Mouse (Mus musculus) thymus, postnatal 0 days (tissue): ENCODE measurements around the gene Krt80. TPM values are rescaled to one million over a fixed set of nuclear protein-coding genes. Genes with fewer than 3 reads are reported as not detected.

Experiments used
- DNase-seq: peaks from one replicate; pipeline ENCODE4 v3.0.0-alpha.2; 2015; ENCODE audit warnings: low spot score
- polyA plus RNA-seq: library from polyadenylated mRNA; unstranded; fragments of >200 nt; fragmentation: Nextera tagmentation; extraction: Ambion mirVana; gene quantifications from 2 replicates; pipeline ENCODE4 v1.2.1, GENCODE M21; 2015

The Krt80 gene
- polyA plus RNA-seq, 1 experiment from 2014 or later = 0.65 TPM

- no peak for DNase-seq
Observed at GRCm38 (mm10) chr15:101318889-101319765, 50.8 kb downstream of the Krt80 start.

GRCm38 (mm10) chr15:101317814-101318500, 52.0 kb downstream of the Krt80 start:
- DNase-seq = no peak

GRCm38 (mm10) chr15:101316913-101317813, 52.8 kb downstream of the Krt80 start:
- no peak for DNase-seq

GRCm38 (mm10) chr15:101316279-101316912, 53.6 kb downstream of the Krt80 start:
- DNase-seq = no peak

GRCm38 (mm10) chr15:101315832-101316231, 54.1 kb downstream of the Krt80 start:
- DNase-seq = peak; percentile 91

GRCm38 (mm10) chr15:101315378-101315777, 54.6 kb downstream of the Krt80 start:
- DNase-seq = no peak

GRCm38 (mm10) chr15:101312006-101312405, 58.0 kb downstream of the Krt80 start:
- no peak for DNase-seq

GRCm38 (mm10) chr15:101311087-101311770, 58.7 kb downstream of the Krt80 start:
- DNase-seq = no peak

- no peak for DNase-seq
Observed at GRCm38 (mm10) chr15:101309493-101309892, 60.5 kb downstream of the Krt80 start.

- DNase-seq = no peak
Observed at GRCm38 (mm10) chr15:101308440-101309348, 61.3 kb downstream of the Krt80 start.

- DNase-seq = no peak
Observed at GRCm38 (mm10) chr15:101306459-101306858, 63.5 kb downstream of the Krt80 start.

GRCm38 (mm10) chr15:101303830-101304229, 66.1 kb downstream of the Krt80 start:
- no peak for DNase-seq

GRCm38 (mm10) chr15:101302201-101302600, 67.8 kb downstream of the Krt80 start:
- DNase-seq = no peak

GRCm38 (mm10) chr15:101300128-101300527, 69.8 kb downstream of the Krt80 start:
- DNase-seq = no peak

- DNase-seq = no peak
Observed at GRCm38 (mm10) chr15:101299480-101299960, 70.4 kb downstream of the Krt80 start.

- no peak for DNase-seq
Observed at GRCm38 (mm10) chr15:101298550-101298949, 71.4 kb downstream of the Krt80 start.

GRCm38 (mm10) chr15:101297988-101298387, 72.0 kb downstream of the Krt80 start:
- no peak for DNase-seq
